Mouse (Mus musculus) kidney, postnatal 0 days (tissue): ENCODE measurements at regions not wholly inside any gene's neighbourhood (a gene's known extent, or its start where the extent isn't known, plus 50 kb on each side); places are given as distances from the start of the nearest gene placed in this dataset.

Source experiments
- ATAC-seq: fragments of 200-750 bp; cut with Nextera tagmentation; replicated peaks from 2 replicates; pipeline ENCODE4 v1.8.0; 2017; ENCODE audit warnings: low read depth, moderate number of reproducible peaks, moderate TSS enrichment, moderate library complexity; ENCODE audit not compliant: low FRiP score
- DNase-seq: peaks from one replicate; pipeline ENCODE4 v3.0.0-alpha.2; 2016; ENCODE audit warnings: low spot score
- H3K27ac ChIP-seq: fragments of 300-500 bp; sonication (generic); 2 replicates; pipeline ENCODE4 v1.5.1; 2014; ENCODE audit warnings: mild to moderate bottlenecking
- H3K27me3 ChIP-seq: fragments of 300-500 bp; sonication (generic); 2 replicates; pipeline ENCODE4 v1.6.1; 2014; ENCODE audit warnings: low read length, mixed read lengths; ENCODE audit not compliant: insufficient read depth
- H3K36me3 ChIP-seq: fragments of 300-500 bp; sonication (generic); 2 replicates; pipeline ENCODE4 v1.6.1; 2014; ENCODE audit warnings: low read length, mixed read lengths; ENCODE audit not compliant: insufficient read depth
- H3K4me1 ChIP-seq: fragments of 300-500 bp; sonication (generic); replicated peaks from 2 replicates; pipeline ENCODE4 v1.6.1; 2014; ENCODE audit warnings: antibody characterized with exemption, low read length, mixed read lengths; ENCODE audit not compliant: insufficient read depth
- H3K4me2 ChIP-seq: fragments of 300-500 bp; sonication (generic); 2 replicates; pipeline ENCODE4 v1.6.1; 2014; ENCODE audit warnings: mild to moderate bottlenecking, low read length, moderate library complexity, mixed read lengths
- H3K4me3 ChIP-seq: fragments of 300-500 bp; sonication (generic); replicated peaks from 2 replicates; pipeline ENCODE4 v1.5.1; 2014; ENCODE audit warnings: low read depth, low read length
- H3K9ac ChIP-seq: fragments of 300-500 bp; sonication (generic); 2 replicates; pipeline ENCODE4 v1.6.1; 2014; ENCODE audit warnings: low read depth, low read length
- H3K9me3 ChIP-seq: fragments of 300-500 bp; sonication (generic); replicated peaks from 2 replicates; pipeline ENCODE4 v1.6.1; 2016; ENCODE audit warnings: low read length, inconsistent platforms, mixed read lengths
- CTCF ChIP-seq: IDR thresholded peaks from 2 replicates; pipeline ENCODE4 v1.5.1; 2016; ENCODE audit warnings: antibody characterized with exemption, low read depth, mild to moderate bottlenecking, moderate library complexity
- WGBS: fragments of 180-500 bp; shearing (Covaris S2); extraction: QIAGEN DNeasy Blood & Tissue Kit; methylation state at CpG from one replicate; pipeline ENCODE4 v1.1.7; 2014; 5-methylcytosine and 5-hydroxymethylcytosine counted together

DNA sequence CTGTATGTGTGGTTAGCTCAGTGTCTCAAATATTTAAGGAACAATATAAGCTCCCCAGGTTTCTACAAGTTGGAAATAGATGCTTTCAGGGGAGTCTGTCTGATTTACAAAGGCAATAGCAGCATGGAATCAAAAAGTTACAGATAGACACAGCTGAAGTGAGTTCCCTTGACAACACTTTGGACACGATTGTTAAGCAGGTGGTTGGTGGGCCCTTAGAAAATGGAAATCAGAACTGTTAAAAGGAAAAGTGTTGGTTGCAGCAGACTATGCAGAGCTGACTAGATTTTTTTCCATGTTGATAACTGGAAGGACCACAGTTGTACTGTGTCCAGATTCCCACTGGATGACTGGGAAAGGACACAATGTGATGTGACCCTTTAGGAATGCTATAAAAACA is 536.6 kb upstream of the Arid1b start:
- H3K36me3 ChIP-seq: no peaks in the 10 kb centered on the region
- no peak for DNase-seq
- H3K27me3 ChIP-seq: no peaks in the 10 kb centered on the region
- no peaks in the 10 kb centered on the region for H3K9me3 ChIP-seq
- H3K27ac ChIP-seq: no peak overlapping the region
- TF ChIP-seq CTCF: no peak
- 78% methylated on average over 1 of the region's 1 CpGs for WGBS
- H3K4me3 ChIP-seq: no peak overlapping the region
- no peak overlapping the region for H3K4me2 ChIP-seq
- H3K9ac ChIP-seq: no peak overlapping the region
- no peaks in the 10 kb centered on the region for H3K4me1 ChIP-seq
- no peak for ATAC-seq

DNA sequence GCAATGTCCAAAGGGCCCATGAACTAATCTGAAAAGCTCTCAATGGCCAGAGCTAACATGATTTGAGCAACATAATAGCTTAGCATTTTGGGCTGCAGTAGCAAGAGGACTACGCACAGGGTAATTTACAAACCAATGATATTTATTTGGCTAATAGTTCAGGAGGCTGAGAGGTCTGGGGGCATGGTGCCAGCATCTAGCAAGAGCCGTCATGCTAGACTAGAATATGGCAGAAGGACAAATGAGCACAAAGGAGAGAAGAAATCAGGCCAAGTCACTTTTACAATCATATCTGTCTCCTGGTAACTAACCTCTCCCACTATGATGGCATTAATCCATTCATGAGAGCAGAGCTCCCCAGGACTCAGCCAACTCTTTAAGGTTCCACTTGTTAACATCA is 532.6 kb upstream of the Arid1b start:
- Histone ChIP-seq H3K36me3 (no peaks in the 10 kb centered on the region), H3K9ac (no peak overlapping the region), H3K27ac (no peak overlapping the region), H3K4me1 (no peaks in the 10 kb centered on the region), H3K4me2 (no peak overlapping the region), H3K27me3 (no peaks in the 10 kb centered on the region), H3K4me3 (no peak overlapping the region), H3K9me3 (no peaks in the 10 kb centered on the region)
- TF ChIP-seq CTCF: no peak
- ATAC-seq (no peak), DNase-seq (no peak)
- WGBS: 67% methylated on average over 2 of the region's 2 CpGs

DNA sequence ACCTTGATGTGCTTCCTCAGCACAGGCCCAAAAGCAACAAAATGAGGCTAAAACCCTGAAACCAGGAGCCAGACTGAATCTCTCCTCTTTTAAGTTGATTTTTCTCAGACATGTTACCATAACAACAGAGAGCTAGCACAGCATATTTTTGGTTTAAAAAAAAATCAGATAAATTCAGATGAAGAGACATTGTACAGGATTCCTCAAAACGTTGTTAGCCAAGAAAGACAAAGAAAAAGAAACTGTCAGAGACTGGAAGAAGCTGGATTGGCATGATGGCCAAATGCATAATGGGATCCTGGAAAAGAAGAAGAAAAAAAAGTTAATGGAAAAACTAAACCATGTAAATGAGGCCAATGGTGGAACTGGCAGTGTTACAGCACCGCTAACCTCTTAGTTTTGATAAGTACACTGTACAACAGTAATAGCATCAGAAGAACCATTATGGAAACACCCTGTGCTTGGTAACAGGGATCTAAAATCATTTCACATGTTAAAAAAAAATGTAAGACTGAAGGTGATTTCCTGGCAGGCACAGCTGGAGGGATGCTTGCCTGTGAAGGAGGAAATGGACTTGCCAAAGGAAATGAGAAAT is 529.7 kb upstream of the Arid1b start:
- Histone ChIP-seq H3K27ac (no peak overlapping the region), H3K27me3 (no peaks in the 10 kb centered on the region), H3K9me3 (no peaks in the 10 kb centered on the region), H3K4me1 (no peaks in the 10 kb centered on the region), H3K4me3 (no peak overlapping the region), H3K36me3 (no peaks in the 10 kb centered on the region), H3K4me2 (no peak overlapping the region), H3K9ac (no peak overlapping the region)
- ATAC-seq: no peak
- peak; percentile 21 for DNase-seq
- 57% methylated on average over 2 of the region's 2 CpGs for WGBS
- TF ChIP-seq CTCF: no peak

GRCm38 (mm10) chr17:4465741-4466140 is 528.4 kb upstream of the Arid1b start:
- Histone ChIP-seq H3K36me3 (no peaks in the 10 kb centered on the region), H3K27ac (no peak overlapping the region), H3K4me2 (no peak overlapping the region), H3K27me3 (no peaks in the 10 kb centered on the region), H3K9ac (no peak overlapping the region), H3K4me1 (no peaks in the 10 kb centered on the region), H3K9me3 (no peaks in the 10 kb centered on the region), H3K4me3 (no peak overlapping the region)
- ATAC-seq (no peak), DNase-seq (no peak)
- 87% methylated on average over 6 of the region's 6 CpGs for WGBS
- TF ChIP-seq CTCF: no peak

DNA sequence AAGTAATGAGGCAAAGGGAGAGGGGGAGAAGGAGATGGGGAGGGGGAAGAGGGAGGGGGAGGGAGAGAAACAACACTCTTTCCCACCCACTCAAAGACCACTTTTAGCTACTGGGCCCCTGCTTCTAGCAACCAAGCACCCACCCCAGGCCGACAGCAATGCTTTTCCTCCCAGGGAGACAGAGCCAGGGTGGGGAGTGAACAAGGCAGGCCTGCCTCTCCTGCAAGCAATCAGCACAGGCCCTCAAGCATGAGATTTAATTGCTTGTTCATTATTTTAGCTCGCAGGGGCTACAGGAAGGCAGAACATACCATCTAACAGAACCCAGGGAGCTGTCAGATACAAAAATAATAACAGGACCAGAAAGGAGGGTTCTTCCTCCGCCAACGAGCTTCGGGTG is 521.7 kb upstream of the Arid1b start:
- no peak for ATAC-seq

GRCm38 (mm10) chr17:4474350-4474749 is 519.8 kb upstream of the Arid1b start:
- no peaks in the 10 kb centered on the region for H3K36me3 ChIP-seq
- H3K9me3 ChIP-seq: no peaks in the 10 kb centered on the region
- H3K27ac ChIP-seq: no peak overlapping the region
- H3K27me3 ChIP-seq: no peaks in the 10 kb centered on the region
- H3K4me2 ChIP-seq: no peak overlapping the region
- no peak overlapping the region for H3K4me3 ChIP-seq
- 87% methylated on average over 5 of the region's 5 CpGs for WGBS
- DNase-seq (no peak), ATAC-seq (no peak)
- H3K4me1 ChIP-seq: no peaks in the 10 kb centered on the region
- TF ChIP-seq CTCF: no peak
- no peak overlapping the region for H3K9ac ChIP-seq

More for the DNA sequence above, 521.7 kb upstream of the Arid1b start:
- Histone ChIP-seq H3K9ac (no peak overlapping the region), H3K4me3 (no peak overlapping the region), H3K27me3 (no peaks in the 10 kb centered on the region), H3K4me1 (no peaks in the 10 kb centered on the region), H3K4me2 (no peak overlapping the region), H3K27ac (no peak overlapping the region), H3K9me3 (no peaks in the 10 kb centered on the region), H3K36me3 (no peaks in the 10 kb centered on the region)
- WGBS: 52% methylated on average over 5 of the region's 5 CpGs
- TF ChIP-seq CTCF: no peak
- DNase-seq: no peak

DNA sequence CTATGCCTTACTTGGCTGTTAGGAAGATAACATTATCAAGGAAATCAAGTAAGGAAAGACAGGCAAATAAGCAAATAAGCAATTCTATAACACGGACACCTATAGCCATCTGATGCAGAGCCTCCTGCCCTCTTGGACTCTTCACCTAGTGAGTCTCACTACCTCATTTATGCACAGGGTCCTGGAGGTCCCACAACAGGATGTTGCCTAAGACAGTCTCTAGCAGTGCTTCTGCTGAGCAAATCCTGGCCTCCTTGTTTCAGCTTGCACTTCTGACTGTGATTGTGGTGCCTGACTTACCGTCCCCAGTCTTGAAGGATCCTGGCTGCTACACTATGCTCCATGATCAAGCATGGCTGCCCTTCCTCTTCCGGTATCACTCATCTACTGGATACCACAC is 518.5 kb upstream of the Arid1b start:
- 96% methylated on average over 3 of the region's 3 CpGs for WGBS
- ATAC-seq (no peak), DNase-seq (no peak)
- Histone ChIP-seq H3K4me3 (no peak overlapping the region), H3K4me1 (no peaks in the 10 kb centered on the region), H3K4me2 (no peak overlapping the region), H3K27me3 (no peaks in the 10 kb centered on the region), H3K27ac (no peak overlapping the region), H3K9me3 (no peaks in the 10 kb centered on the region), H3K36me3 (no peaks in the 10 kb centered on the region), H3K9ac (no peak overlapping the region)
- no peak for TF ChIP-seq CTCF
